Mouse (Mus musculus) lung, embryonic 14.5 days (tissue): ENCODE data around the gene Pklr. TPM values are rescaled to one million over a fixed set of nuclear protein-coding genes. Genes with fewer than 3 reads are reported as not detected.

Experiments
- ATAC-seq: fragments of 200-750 bp; cut with Nextera tagmentation; 2 replicates; pipeline ENCODE4 v1.8.0; 2017; ENCODE audit warnings: mild to moderate bottlenecking, moderate TSS enrichment, moderate library complexity; ENCODE audit not compliant: insufficient read depth
- DNase-seq: peaks from one replicate; pipeline ENCODE4 v3.0.0-alpha.2; 2015
- H3K27ac ChIP-seq: fragments of 300-500 bp; sonication (generic); 2 replicates; pipeline ENCODE4 v1.5.1; 2014; ENCODE audit warnings: low read depth, mild to moderate bottlenecking, moderate library complexity
- H3K27me3 ChIP-seq: fragments of 300-500 bp; sonication (generic); 2 replicates; pipeline ENCODE4 v1.6.1; 2014; ENCODE audit warnings: low read length, control low read depth; ENCODE audit not compliant: insufficient read depth
- H3K36me3 ChIP-seq: fragments of 300-500 bp; sonication (generic); 2 replicates; pipeline ENCODE4 v1.6.1; 2014; ENCODE audit warnings: control low read depth; ENCODE audit not compliant: insufficient read depth
- H3K4me1 ChIP-seq: fragments of 300-500 bp; sonication (generic); 2 replicates; pipeline ENCODE4 v1.6.1; 2014; ENCODE audit warnings: antibody characterized with exemption, control low read depth; ENCODE audit not compliant: insufficient read depth
- H3K4me2 ChIP-seq: fragments of 300-500 bp; sonication (generic); 2 replicates; pipeline ENCODE4 v1.6.1; 2014; ENCODE audit warnings: mild to moderate bottlenecking
- H3K4me3 ChIP-seq: fragments of 300-500 bp; sonication (generic); 2 replicates; pipeline ENCODE4 v1.5.1; 2014; ENCODE audit warnings: low read depth, low read length
- H3K9ac ChIP-seq: fragments of 300-500 bp; sonication (generic); 2 replicates; pipeline ENCODE4 v1.6.1; 2014
- H3K9me3 ChIP-seq: fragments of 300-500 bp; sonication (generic); 2 replicates; pipeline ENCODE4 v1.6.1; 2016; ENCODE audit warnings: low read depth, low read length, control low read depth
- CTCF ChIP-seq: IDR thresholded peaks from 2 replicates; pipeline ENCODE4 v1.5.1; 2016; ENCODE audit warnings: antibody characterized with exemption, low read depth
- WGBS: fragments of 180-500 bp; shearing (Covaris S2); extraction: QIAGEN DNeasy Blood & Tissue Kit; methylation state at CpG from one replicate; pipeline ENCODE4 v1.1.7; 2014; 5-methylcytosine and 5-hydroxymethylcytosine counted together
- polyA plus RNA-seq: library from polyadenylated mRNA; unstranded; fragments of >200 nt; fragmentation: Nextera tagmentation; extraction: Ambion mirVana; gene quantifications from 2 replicates; pipeline ENCODE4 v1.2.1, GENCODE M21; 2014

Pklr gene
- polyA plus RNA-seq, 1 experiment from 2014 or later = 0.08 TPM

GRCm38 (mm10) chr3:89115522-89115921, 20.4 kb upstream of the Pklr start:
- no peaks in the 10 kb centered on the region for H3K27me3 ChIP-seq
- peak; percentile 54 for TF ChIP-seq CTCF
- no peak for ATAC-seq
- no peak overlapping the region for H3K27ac ChIP-seq
- H3K36me3 ChIP-seq = no peaks in the 10 kb centered on the region
- no peak overlapping the region for H3K9ac ChIP-seq
- H3K9me3 ChIP-seq = no peaks in the 10 kb centered on the region
- peak; percentile 51 for DNase-seq
- H3K4me1 ChIP-seq = no peaks in the 10 kb centered on the region
- H3K4me2 ChIP-seq = no peak overlapping the region
- 5% methylated on average over 2 of the region's 2 CpGs for WGBS
- H3K4me3 ChIP-seq = no peak overlapping the region

GRCm38 (mm10) chr3:89123313-89123712, 12.6 kb upstream of the Pklr start:
- Histone ChIP-seq H3K27me3 (no peaks in the 10 kb centered on the region), H3K9ac (no peak overlapping the region), H3K4me2 (no peak overlapping the region), H3K36me3 (no peaks in the 10 kb centered on the region), H3K9me3 (no peaks in the 10 kb centered on the region), H3K27ac (no peak overlapping the region), H3K4me3 (no peak overlapping the region), H3K4me1 (no peaks in the 10 kb centered on the region)
- no peak for ATAC-seq
- DNase-seq = no peak
- TF ChIP-seq CTCF = no peak
- 76% methylated on average over 2 of the region's 2 CpGs for WGBS

GRCm38 (mm10) chr3:89124241-89124640, 11.7 kb upstream of the Pklr start:
- Histone ChIP-seq H3K36me3 (no peaks in the 10 kb centered on the region), H3K27ac (no peak overlapping the region), H3K9me3 (no peaks in the 10 kb centered on the region), H3K4me1 (no peaks in the 10 kb centered on the region), H3K4me2 (no peak overlapping the region), H3K4me3 (no peak overlapping the region), H3K9ac (no peak overlapping the region), H3K27me3 (no peaks in the 10 kb centered on the region)
- 58% methylated on average over 3 of the region's 3 CpGs for WGBS
- no peak for ATAC-seq
- TF ChIP-seq CTCF = no peak
- peak; percentile 64 for DNase-seq

- no peak overlapping the region for H3K4me2 ChIP-seq
- no peaks in the 10 kb centered on the region for H3K36me3 ChIP-seq
- H3K9me3 ChIP-seq = no peaks in the 10 kb centered on the region
- no peak overlapping the region for H3K9ac ChIP-seq
- no peak overlapping the region for H3K4me3 ChIP-seq
- TF ChIP-seq CTCF = no peak
- ATAC-seq (no peak), DNase-seq (no peak)
- H3K4me1 ChIP-seq = no peaks in the 10 kb centered on the region
- no peaks in the 10 kb centered on the region for H3K27me3 ChIP-seq
- 93% methylated on average over 3 of the region's 3 CpGs for WGBS
- no peak overlapping the region for H3K27ac ChIP-seq
Measured at GRCm38 (mm10) chr3:89125981-89126380, 10.0 kb upstream of the Pklr start.

GRCm38 (mm10) chr3:89129908-89130307, 6.0 kb upstream of the Pklr start:
- Histone ChIP-seq H3K9me3 (no peaks in the 10 kb centered on the region), H3K27me3 (no peaks in the 10 kb centered on the region), H3K4me1 (no peaks in the 10 kb centered on the region; the same call in 1 of the 2 replicates), H3K4me3 (no peak overlapping the region), H3K27ac (no peak overlapping the region), H3K36me3 (no peaks in the 10 kb centered on the region), H3K9ac (no peak overlapping the region), H3K4me2 (no peak overlapping the region)
- TF ChIP-seq CTCF = no peak
- DNase-seq = no peak
- ATAC-seq = no peak
- WGBS = 74% methylated on average over 3 of the region's 3 CpGs

GRCm38 (mm10) chr3:89131816-89132215, 4.1 kb upstream of the Pklr start:
- H3K4me2 ChIP-seq = peak overlapping the region; percentile 66
- WGBS = 37% methylated on average over 4 of the region's 4 CpGs
- ATAC-seq (no peak), DNase-seq (no peak)
- H3K9me3 ChIP-seq = no peaks in the 10 kb centered on the region
- H3K36me3 ChIP-seq = no peaks in the 10 kb centered on the region
- peak overlapping the region; percentile 21 for H3K4me3 ChIP-seq
- no peaks in the 10 kb centered on the region for H3K27me3 ChIP-seq
- no peaks in the 10 kb centered on the region; the same call in 1 of the 2 replicates for H3K4me1 ChIP-seq
- H3K27ac ChIP-seq = no peak overlapping the region
- TF ChIP-seq CTCF = no peak
- H3K9ac ChIP-seq = no peak overlapping the region

- DNase-seq (peak; percentile 32), ATAC-seq (peak; percentile 71; the same call in 1 of the 2 replicates)
- Histone ChIP-seq H3K27ac (no peak overlapping the region), H3K27me3 (no peaks in the 10 kb centered on the region), H3K4me2 (peak overlapping the region; percentile 66), H3K4me1 (no peaks in the 10 kb centered on the region; the same call in 1 of the 2 replicates), H3K36me3 (no peaks in the 10 kb centered on the region), H3K9ac (peak overlapping the region; percentile 36; the same call in 1 of the 2 replicates), H3K9me3 (no peaks in the 10 kb centered on the region), H3K4me3 (peak overlapping the region; percentile 21)
- WGBS = 13% methylated on average over 30 of the region's 30 CpGs
- peak; percentile 53 for TF ChIP-seq CTCF
Measured at GRCm38 (mm10) chr3:89132285-89133062, 3.5 kb upstream of the Pklr start.
